Mouse (Mus musculus): ENCODE data around the gene Fibp.
A peak's percentile ranks its signal among the peaks of the same experiment; 100 is the strongest.

Fibp gene

GRCm38 (mm10) chr19:5465037-5465436 lies 4.6 kb downstream of the Fibp start:
- DNase-seq (ENCODE audit: low spot score), result no peak

- no peak for DNase-seq (ENCODE audit: low spot score)
These were observed 6.6 kb downstream of the Fibp start for GRCm38 (mm10) chr19:5466916-5467500.

- DNase-seq (ENCODE audit: low spot score), result no peak
These were observed 8.0 kb downstream of the Fibp start, which contains the start of gene Ctsw for GRCm38 (mm10) chr19:5468374-5468773. Gene Ctsw (minus strand): TSS chr19:5468507.

GRCm38 (mm10) chr19:5471846-5472245 lies 11.4 kb downstream of the Fibp start:
- no peak for DNase-seq (ENCODE audit: low spot score)

DNA sequence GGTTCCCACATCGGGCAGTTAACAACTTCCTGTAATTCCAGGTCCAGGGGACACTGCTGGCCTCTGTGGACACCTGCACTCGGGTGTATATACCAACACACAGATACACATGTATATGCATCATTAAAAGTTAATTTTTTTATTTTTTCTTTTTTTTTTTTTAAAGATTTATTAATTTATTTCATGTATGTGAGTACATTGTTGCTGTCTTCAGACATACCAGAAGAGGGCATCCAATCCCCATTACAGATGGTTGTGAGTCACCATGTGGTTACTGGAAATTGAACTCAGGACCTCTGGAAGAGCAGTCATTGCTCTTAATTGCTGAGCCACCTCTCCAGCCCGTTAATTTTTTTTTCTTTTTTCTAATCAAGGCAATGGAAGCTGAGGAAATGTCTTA lies 12.4 kb downstream of the Fibp start:
- DNase-seq (ENCODE audit: low spot score), result no peak

DNA sequence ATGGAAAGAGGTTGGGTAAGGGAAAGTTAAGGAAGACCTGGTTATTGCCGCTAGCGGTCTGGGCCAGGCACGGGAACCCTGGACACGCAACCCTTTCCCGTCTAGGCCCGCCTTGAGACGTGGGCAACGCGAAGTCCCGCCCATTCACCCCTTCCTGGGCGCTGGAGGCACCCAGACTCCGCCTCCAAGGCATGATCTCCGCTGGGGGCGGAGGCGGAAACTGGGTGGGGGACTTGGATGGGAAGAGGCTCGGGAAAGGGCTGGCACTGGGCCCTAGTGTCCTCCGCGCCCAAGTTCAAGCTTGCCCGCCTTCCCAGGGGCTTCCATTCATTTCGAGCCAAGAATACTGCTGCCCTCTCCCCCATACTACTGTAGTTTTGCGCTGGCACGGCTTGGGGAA lies 13.3 kb downstream of the Fibp start, which contains the start of gene Efemp2:
Gene Efemp2 (plus strand): TSS at position 235 of the 400 bp plus-strand sequence.
- peak; percentile 89 for DNase-seq (ENCODE audit: low spot score)

GRCm38 (mm10) chr19:5474281-5475068 lies 14.1 kb downstream of the Fibp start:
- peak; percentile 49 for DNase-seq (ENCODE audit: low spot score)

DNA sequence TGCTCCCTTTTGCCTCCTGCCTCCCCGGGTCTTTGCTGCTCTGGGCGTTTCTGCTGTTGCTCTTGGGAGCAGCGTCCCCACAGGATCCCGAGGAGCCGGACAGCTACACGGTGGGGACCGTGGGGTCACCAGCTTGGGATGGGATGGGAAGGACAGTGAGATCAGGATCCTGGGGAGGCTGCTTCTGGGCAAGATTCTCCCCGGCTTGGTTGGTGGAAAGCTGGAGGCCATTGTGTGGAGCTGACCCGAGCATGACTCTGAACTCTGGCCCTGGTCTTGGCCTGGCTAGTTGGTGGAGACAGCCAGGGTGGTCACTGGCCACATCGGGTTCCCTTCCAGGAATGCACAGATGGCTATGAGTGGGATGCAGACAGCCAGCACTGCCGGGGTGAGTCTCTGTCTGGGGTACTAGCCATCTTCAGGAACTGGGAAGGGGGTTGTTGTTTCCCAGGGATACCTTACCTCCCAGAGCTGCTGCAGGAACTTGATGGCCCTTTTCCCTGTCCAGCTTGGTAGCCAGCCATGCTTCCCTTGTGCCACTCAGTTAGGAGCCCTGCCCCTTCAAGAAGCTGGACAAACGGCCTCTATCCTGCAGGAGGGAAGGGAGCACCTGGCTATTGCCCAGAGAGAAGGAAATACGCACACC lies 14.8 kb downstream of the Fibp start:
- DNase-seq (ENCODE audit: low spot score), result peak; percentile 36

- no peak for DNase-seq (ENCODE audit: low spot score)
These were observed 16.7 kb downstream of the Fibp start for GRCm38 (mm10) chr19:5477004-5477667.

- DNase-seq (ENCODE audit: low spot score), result no peak
These were observed 17.4 kb downstream of the Fibp start for GRCm38 (mm10) chr19:5477668-5478300.

DNA sequence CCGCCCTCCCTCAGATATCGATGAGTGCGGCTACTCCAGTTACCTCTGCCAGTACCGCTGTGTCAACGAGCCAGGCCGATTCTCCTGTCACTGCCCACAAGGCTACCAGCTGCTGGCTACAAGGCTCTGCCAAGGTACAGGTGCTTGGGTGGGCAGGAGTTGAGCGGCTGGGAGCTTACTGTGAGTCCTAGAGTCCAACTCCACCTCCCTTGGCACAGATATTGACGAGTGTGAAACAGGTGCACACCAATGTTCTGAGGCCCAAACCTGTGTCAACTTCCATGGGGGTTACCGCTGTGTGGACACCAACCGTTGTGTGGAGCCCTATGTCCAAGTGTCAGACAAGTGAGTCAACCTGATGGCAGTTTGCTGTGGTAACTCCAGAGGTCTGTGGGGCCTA lies 19.6 kb downstream of the Fibp start:
- no peak for DNase-seq (ENCODE audit: low spot score)

DNA sequence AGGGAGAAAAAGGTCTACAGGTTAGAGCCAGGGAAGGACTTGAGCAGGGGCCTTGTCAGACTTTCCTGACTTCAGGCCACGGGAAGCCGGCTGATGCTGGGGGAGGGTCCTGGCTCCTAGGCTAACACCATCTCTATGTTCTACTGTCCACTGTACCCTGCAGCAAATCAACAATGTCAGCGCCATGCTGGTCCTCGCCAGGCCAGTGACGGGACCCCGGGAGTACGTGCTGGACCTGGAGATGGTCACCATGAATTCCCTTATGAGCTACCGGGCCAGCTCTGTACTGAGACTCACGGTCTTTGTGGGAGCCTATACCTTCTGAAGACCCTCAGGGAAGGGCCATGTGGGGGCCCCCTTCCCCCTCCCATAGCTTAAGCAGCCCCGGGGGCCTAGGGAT lies 21.0 kb downstream of the Fibp start:
- DNase-seq (ENCODE audit: low spot score), result no peak

DNA sequence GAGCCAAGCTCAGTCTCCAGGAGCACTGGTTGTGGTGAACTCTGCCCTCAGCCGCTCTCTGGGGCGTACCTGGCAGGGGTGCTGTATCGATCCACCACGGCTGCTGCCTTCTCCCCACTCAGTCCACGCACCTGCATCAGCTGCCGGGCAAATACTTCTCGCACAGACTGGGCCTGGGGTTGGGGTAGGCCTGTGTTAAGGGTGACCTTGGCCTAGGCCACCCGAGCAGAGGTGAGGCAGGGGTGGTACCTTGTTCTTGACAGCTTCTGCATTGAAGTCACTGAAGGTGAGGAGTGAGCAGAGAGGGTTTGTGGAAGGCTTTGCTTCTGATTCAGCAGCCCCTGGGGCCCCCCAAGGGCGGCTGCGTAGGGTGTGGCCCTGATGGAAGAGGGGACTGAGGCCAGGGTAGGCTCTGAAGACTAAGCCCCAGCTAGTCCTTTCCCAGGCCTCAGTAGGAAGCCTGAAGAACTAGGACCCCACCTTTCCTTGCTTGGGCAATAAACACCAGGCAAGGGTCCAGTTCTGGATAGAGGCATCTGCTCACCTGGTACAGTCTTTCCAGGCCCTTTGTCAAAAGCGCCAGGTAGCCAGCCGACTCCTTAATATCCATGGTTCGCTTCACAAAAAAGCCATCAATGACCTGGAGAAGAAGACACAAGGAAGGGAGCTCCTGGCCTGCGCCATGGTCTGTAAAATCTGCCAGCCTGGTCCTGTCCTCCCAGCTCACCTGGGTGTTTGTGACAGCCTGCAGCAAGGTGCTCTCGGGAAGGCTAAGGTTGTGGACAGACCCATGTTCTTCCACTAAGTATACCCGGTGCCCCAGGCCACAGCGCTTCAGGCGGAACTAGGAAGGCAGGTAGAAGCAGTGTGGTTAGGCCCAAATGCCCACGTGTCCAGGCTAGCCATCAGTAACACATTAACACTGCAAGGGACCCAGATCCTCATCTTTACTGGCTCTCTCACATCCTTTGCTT lies 23.3 kb downstream of the Fibp start:
- no peak for DNase-seq (ENCODE audit: low spot score)

GRCm38 (mm10) chr19:5484496-5484895 lies 24.1 kb downstream of the Fibp start:
- DNase-seq (ENCODE audit: low spot score), result no peak

DNA sequence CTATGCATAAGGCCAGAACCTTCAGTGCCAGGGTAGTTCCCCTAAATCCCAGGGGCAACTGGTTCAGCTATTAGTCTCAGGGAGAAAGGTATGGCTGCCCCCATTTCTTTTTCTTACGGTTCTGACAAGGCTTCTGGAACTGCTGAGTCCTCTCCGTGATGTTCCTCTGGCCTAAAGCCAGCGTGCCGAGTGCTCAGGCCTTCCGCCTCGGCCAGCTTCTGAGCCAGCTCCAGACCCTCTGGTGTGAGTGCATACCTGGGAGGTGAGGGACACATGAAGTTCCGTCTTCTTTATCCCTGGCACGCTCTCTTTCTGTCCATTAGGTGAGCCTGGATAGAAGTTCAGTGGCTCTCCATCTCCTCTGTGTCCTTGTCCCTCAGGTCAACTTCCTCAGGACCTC lies 25.0 kb downstream of the Fibp start:
- no peak for DNase-seq (ENCODE audit: low spot score)

DNA sequence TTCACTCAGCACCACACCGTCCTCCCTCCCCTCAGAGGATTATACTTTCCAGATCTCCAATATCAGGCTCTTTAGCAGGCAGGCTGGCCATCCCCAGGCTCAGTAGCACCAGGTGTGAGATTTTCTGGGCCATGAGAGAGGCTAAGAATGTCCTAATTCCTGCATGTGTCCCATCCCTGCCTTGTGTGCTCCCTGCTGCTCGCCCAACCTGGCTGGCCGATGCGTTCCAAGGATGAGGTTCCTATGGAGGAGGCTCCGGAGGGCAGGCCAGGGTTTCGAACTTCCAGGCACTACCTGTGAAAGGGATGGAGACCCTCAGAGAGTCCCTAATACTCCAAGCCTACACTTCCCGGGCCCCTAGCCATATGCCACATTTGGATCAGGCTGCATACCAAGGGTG lies 25.4 kb downstream of the Fibp start:
- no peak for DNase-seq (ENCODE audit: low spot score)

- DNase-seq (ENCODE audit: low spot score), result no peak
These were observed 25.9 kb downstream of the Fibp start for GRCm38 (mm10) chr19:5486286-5486685.

- no peak for DNase-seq (ENCODE audit: low spot score)
These were observed 26.4 kb downstream of the Fibp start for GRCm38 (mm10) chr19:5486771-5487170.

DNA sequence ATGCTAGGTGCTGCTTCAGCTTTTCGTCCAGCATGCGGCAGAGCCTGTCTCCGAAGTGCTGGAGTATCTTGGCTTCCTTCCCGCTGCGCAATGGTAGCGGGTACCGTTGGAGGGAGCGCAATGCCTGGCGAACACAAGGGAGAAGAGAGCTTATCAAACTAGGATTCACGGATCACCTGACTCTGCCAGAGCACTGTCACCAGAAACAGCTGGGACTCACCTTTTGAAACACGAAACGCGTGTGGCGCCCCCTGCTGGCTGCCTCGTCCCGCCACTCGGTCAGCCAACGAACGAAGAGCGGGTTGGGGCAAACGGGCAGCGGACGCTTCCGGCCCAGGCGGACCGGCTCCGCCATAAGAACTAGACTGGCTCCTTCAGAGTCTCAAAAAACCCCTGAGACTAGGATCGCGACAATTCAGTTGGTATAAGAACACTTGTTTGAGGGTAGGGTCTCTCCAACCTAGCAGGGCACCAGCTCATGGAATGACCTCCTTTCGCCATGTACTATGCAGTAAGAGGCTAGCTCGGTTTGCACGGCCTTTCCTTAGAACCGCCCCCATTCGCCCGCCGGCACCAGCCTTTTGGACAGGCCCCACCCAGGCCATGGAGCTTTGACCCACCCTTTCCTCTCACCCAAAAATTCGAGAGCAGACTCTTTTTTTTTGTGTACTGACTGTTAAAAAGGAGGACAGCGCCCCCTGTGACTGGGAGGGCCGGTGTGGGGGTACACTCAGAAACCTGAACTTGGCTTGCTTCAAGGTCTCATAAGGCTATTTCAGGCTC lies 27.5 kb downstream of the Fibp start, which contains the start of gene Mus81:
Gene Mus81 (minus strand): TSS at position 635 of the 783 bp plus-strand sequence.
- DNase-seq (ENCODE audit: low spot score), result peak; percentile 98
